Mouse (Mus musculus) forebrain, embryonic 16.5 days (tissue): ENCODE data around the gene Tppp3. TPM values are rescaled to one million over a fixed set of nuclear protein-coding genes. Genes with fewer than 3 reads are reported as not detected.

Source experiments
- ATAC-seq: fragments of 200-750 bp; cut with Nextera tagmentation; 2 replicates; pipeline ENCODE4 v1.8.0; 2017; ENCODE audit warnings: mild to moderate bottlenecking, moderate library complexity
- H3K27ac ChIP-seq: fragments of 300-500 bp; sonication (generic); 2 replicates; pipeline ENCODE4 v1.5.1; 2014; ENCODE audit warnings: low read length, control low read depth
- H3K27me3 ChIP-seq: fragments of 300-500 bp; sonication (generic); replicated peaks from 2 replicates; pipeline ENCODE4 v1.6.1; 2014; ENCODE audit warnings: low read length; ENCODE audit not compliant: control insufficient read depth, insufficient read depth
- H3K36me3 ChIP-seq: fragments of 300-500 bp; sonication (generic); 2 replicates; pipeline ENCODE4 v1.6.1; 2014; ENCODE audit not compliant: control insufficient read depth, insufficient read depth
- H3K4me1 ChIP-seq: fragments of 300-500 bp; sonication (generic); replicated peaks from 2 replicates; pipeline ENCODE4 v1.6.1; 2014; ENCODE audit warnings: low read length; ENCODE audit not compliant: control insufficient read depth, insufficient read depth
- H3K4me2 ChIP-seq: fragments of 300-500 bp; sonication (generic); 2 replicates; pipeline ENCODE4 v1.6.1; 2014; ENCODE audit warnings: mild to moderate bottlenecking, low read length, control low read depth
- H3K4me3 ChIP-seq: fragments of 300-500 bp; sonication (generic); replicated peaks from 2 replicates; pipeline ENCODE4 v1.5.1; 2014; ENCODE audit warnings: mild to moderate bottlenecking, low read length, control low read depth
- H3K9ac ChIP-seq: fragments of 300-500 bp; sonication (generic); replicated peaks from 2 replicates; pipeline ENCODE4 v1.6.1; 2014; ENCODE audit warnings: low read depth, low read length, control low read depth
- H3K9me3 ChIP-seq: fragments of 300-500 bp; sonication (generic); 2 replicates; pipeline ENCODE4 v1.6.1; 2016; ENCODE audit warnings: low read length; ENCODE audit not compliant: control insufficient read depth
- WGBS: fragments of 180-500 bp; shearing (Covaris S2); extraction: QIAGEN DNeasy Blood & Tissue Kit; methylation state at CpG from one replicate; pipeline ENCODE4 v1.1.7; 2014; 5-methylcytosine and 5-hydroxymethylcytosine counted together
- polyA plus RNA-seq: library from polyadenylated mRNA; unstranded; fragments of >200 nt; fragmentation: Nextera tagmentation; extraction: Ambion mirVana; gene quantifications from 2 replicates; pipeline ENCODE4 v1.2.1, GENCODE M21; 2015

Gene Tppp3
- polyA plus RNA-seq, 1 experiment from 2014 or later = 56.5 TPM

- peaks cover 15% of the 10 kb centered on the region for H3K4me1 ChIP-seq
- no peak for ATAC-seq
These were observed 5.5 kb upstream of the Tppp3 start for GRCm38 (mm10) chr8:105476628-105477413.

GRCm38 (mm10) chr8:105476161-105476560, 4.8 kb upstream of the Tppp3 start:
- H3K4me3 ChIP-seq = no peak overlapping the region
- 91% methylated on average over 7 of the region's 7 CpGs for WGBS
- no peak for ATAC-seq
- no peak overlapping the region for H3K9ac ChIP-seq
- no peaks in the 10 kb centered on the region for H3K9me3 ChIP-seq
- no peaks in the 10 kb centered on the region for H3K27me3 ChIP-seq
- H3K36me3 ChIP-seq = no peaks in the 10 kb centered on the region
- peaks cover 20% of the 10 kb centered on the region for H3K4me1 ChIP-seq
- H3K27ac ChIP-seq = no peak overlapping the region
- no peak overlapping the region for H3K4me2 ChIP-seq

More at GRCm38 (mm10) chr8:105476628-105477413, 5.5 kb upstream of the Tppp3 start:
- Histone ChIP-seq H3K9me3 (no peaks in the 10 kb centered on the region), H3K27me3 (no peaks in the 10 kb centered on the region), H3K9ac (no peak overlapping the region), H3K27ac (no peak overlapping the region), H3K36me3 (no peaks in the 10 kb centered on the region), H3K4me2 (no peak overlapping the region), H3K4me3 (no peak overlapping the region)
- 44% methylated on average over 25 of the region's 25 CpGs for WGBS

GRCm38 (mm10) chr8:105475742-105476141, 4.4 kb upstream of the Tppp3 start:
- no peaks in the 10 kb centered on the region for H3K36me3 ChIP-seq
- no peaks in the 10 kb centered on the region for H3K9me3 ChIP-seq
- H3K4me3 ChIP-seq = no peak overlapping the region
- H3K27ac ChIP-seq = no peak overlapping the region
- peaks cover 24% of the 10 kb centered on the region for H3K4me1 ChIP-seq
- no peaks in the 10 kb centered on the region for H3K27me3 ChIP-seq
- WGBS = 90% methylated on average over 8 of the region's 8 CpGs
- ATAC-seq = no peak
- no peak overlapping the region for H3K4me2 ChIP-seq
- H3K9ac ChIP-seq = no peak overlapping the region

- Histone ChIP-seq H3K9ac (no peak overlapping the region), H3K4me2 (no peak overlapping the region), H3K4me1 (peaks cover 28% of the 10 kb centered on the region), H3K4me3 (no peak overlapping the region), H3K27me3 (no peaks in the 10 kb centered on the region), H3K36me3 (no peaks in the 10 kb centered on the region), H3K9me3 (no peaks in the 10 kb centered on the region), H3K27ac (no peak overlapping the region)
- ATAC-seq = no peak
- WGBS = 63% methylated on average over 4 of the region's 4 CpGs
These were observed 3.9 kb upstream of the Tppp3 start for GRCm38 (mm10) chr8:105475254-105475653.

GRCm38 (mm10) chr8:105474680-105475079, 3.4 kb upstream of the Tppp3 start:
- no peak overlapping the region for H3K4me3 ChIP-seq
- WGBS = 45% methylated on average over 5 of the region's 5 CpGs
- H3K27ac ChIP-seq = no peak overlapping the region; the same call in 1 of the 2 replicates
- no peak overlapping the region for H3K9ac ChIP-seq
- no peaks in the 10 kb centered on the region for H3K36me3 ChIP-seq
- H3K4me2 ChIP-seq = peak overlapping the region; percentile 18; the same call in 1 of the 2 replicates
- no peaks in the 10 kb centered on the region for H3K27me3 ChIP-seq
- H3K4me1 ChIP-seq = peaks cover 32% of the 10 kb centered on the region
- H3K9me3 ChIP-seq = no peaks in the 10 kb centered on the region
- no peak for ATAC-seq

- H3K36me3 ChIP-seq = no peaks in the 10 kb centered on the region
- 29% methylated on average over 17 of the region's 17 CpGs for WGBS
- H3K27me3 ChIP-seq = no peaks in the 10 kb centered on the region
- H3K9ac ChIP-seq = no peak overlapping the region
- H3K4me2 ChIP-seq = peak overlapping the region; percentile 18
- peaks cover 39% of the 10 kb centered on the region for H3K4me1 ChIP-seq
- no peaks in the 10 kb centered on the region for H3K9me3 ChIP-seq
- peak overlapping the region; percentile 41 for H3K27ac ChIP-seq
- H3K4me3 ChIP-seq = no peak overlapping the region
- peak; percentile 47 for ATAC-seq
These were observed 2.7 kb upstream of the Tppp3 start for GRCm38 (mm10) chr8:105473816-105474606.

- Histone ChIP-seq H3K4me1 (peaks cover 41% of the 10 kb centered on the region), H3K27me3 (no peaks in the 10 kb centered on the region), H3K27ac (no peak overlapping the region), H3K9me3 (no peaks in the 10 kb centered on the region), H3K4me2 (no peak overlapping the region), H3K4me3 (no peak overlapping the region), H3K9ac (no peak overlapping the region), H3K36me3 (no peaks in the 10 kb centered on the region)
- ATAC-seq = no peak
- WGBS = 56% methylated on average over 9 of the region's 9 CpGs
These were observed 1.7 kb upstream of the Tppp3 start for GRCm38 (mm10) chr8:105472983-105473382.

- H3K27me3 ChIP-seq = no peaks in the 10 kb centered on the region
- 31% methylated on average over 23 of the region's 23 CpGs for WGBS
- no peaks in the 10 kb centered on the region for H3K36me3 ChIP-seq
- no peak overlapping the region for H3K9ac ChIP-seq
- H3K4me2 ChIP-seq = no peak overlapping the region
- H3K9me3 ChIP-seq = no peaks in the 10 kb centered on the region
- H3K4me3 ChIP-seq = no peak overlapping the region
- H3K4me1 ChIP-seq = peaks cover 42% of the 10 kb centered on the region
- H3K27ac ChIP-seq = no peak overlapping the region
- ATAC-seq = no peak
These were observed 1.1 kb upstream of the Tppp3 start for GRCm38 (mm10) chr8:105472414-105472932.

- H3K9ac ChIP-seq = peak overlapping the region; percentile 49
- no peaks in the 10 kb centered on the region for H3K9me3 ChIP-seq
- H3K4me3 ChIP-seq = peak overlapping the region; percentile 43
- H3K4me2 ChIP-seq = peak overlapping the region; percentile 62
- peaks cover 55% of the 10 kb centered on the region for H3K4me1 ChIP-seq
- H3K27me3 ChIP-seq = no peaks in the 10 kb centered on the region
- 19% methylated on average over 11 of the region's 11 CpGs for WGBS
- ATAC-seq = no peak; the same call in 1 of the 2 replicates
- no peaks in the 10 kb centered on the region for H3K36me3 ChIP-seq
- 0 out of 2 replicates have a peak overlapping the region, but pooled peaks have one; percentile 31 for H3K27ac ChIP-seq
These were observed 529 bp downstream of the Tppp3 start for GRCm38 (mm10) chr8:105470681-105471313.
